Mouse (Mus musculus): ENCODE measurements around the gene Nup85.

Gene Nup85

DNA sequence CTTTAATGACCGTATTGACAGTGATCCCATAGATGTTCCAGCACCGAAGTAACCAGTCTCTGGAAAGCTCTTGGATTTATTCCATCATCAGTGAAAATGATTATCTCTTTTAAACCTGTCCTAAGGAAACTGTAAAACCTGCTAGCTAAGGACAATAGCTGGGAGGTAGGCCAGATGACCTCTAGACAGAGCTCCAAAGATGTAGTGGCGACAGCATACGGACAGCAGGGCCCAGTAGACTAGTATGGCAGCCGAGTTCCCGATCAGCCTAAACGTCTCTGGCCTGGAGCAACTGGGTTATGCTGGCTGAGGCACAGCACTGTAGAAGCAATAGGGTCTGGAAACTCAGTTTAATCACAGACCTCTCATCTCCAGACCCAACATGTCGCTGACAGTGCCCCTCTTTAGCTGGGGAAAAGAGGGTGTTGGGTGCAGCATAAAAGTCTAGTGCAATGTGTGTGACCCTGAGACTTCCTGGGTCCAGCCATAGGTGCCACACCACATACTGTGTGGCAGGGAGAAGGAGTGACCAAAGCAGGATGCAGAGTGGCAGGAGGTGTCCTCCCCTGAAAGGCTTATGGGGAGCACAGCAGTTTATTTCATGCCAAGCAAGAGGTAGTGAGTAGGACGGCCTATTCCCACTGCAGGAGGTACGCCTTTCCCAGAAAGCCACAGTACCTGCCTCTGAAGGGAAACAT is 20.3 kb downstream of the Nup85 start:
- no peak for DNase-seq

GRCm38 (mm10) chr11:115585573-115586100 is 21.4 kb downstream of the Nup85 start:
- no peak for DNase-seq

- no peak for DNase-seq
These were observed 22.2 kb downstream of the Nup85 start for GRCm38 (mm10) chr11:115586403-115586802.

DNA sequence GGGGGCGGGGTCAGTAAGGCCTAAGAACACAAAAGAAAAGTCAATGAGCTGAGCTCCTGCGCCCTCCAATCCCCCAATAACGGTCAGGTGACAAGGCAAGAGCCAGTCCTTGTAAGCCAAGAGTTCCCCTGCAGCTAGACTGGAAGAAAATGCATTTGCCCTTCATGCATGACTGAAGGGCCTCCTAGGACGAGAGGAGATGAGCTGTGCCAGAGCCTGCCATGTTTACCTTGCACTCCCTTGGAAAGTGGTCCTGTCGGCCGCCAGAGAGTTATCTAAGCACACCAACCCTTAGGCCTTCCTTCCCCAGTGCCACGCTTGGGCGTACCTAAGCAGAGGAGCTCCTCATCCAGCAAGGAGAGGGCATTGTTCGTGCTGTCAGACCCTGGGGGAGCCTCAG is 23.8 kb downstream of the Nup85 start:
- DNase-seq, result no peak

DNA sequence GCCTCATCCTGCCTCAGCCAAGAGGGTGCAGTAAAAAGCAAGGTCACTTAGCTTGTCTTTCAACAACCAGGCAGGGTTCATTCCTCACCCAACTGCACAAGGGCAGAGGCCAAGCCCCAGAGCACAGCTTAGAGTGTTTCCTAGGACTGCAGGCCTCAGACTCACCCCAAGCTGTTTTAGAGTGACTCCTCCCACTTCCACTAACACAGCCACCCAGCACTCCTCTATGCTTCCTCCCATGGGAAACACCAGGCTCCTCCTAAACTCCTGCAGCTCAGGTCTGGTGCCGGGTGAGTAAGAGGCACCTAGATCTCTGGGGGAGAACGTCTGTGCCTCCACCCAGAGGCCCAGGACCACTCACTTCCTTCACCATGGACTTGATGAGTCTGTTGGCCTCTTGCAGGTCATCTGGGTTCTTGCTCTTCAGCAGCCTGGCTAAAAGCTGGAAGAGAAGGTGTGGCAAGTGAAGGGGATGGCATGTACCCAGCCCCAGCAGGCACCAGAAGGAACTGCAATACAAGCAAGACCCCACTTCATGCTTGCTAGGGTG is 26.4 kb downstream of the Nup85 start:
- DNase-seq, result no peak

DNA sequence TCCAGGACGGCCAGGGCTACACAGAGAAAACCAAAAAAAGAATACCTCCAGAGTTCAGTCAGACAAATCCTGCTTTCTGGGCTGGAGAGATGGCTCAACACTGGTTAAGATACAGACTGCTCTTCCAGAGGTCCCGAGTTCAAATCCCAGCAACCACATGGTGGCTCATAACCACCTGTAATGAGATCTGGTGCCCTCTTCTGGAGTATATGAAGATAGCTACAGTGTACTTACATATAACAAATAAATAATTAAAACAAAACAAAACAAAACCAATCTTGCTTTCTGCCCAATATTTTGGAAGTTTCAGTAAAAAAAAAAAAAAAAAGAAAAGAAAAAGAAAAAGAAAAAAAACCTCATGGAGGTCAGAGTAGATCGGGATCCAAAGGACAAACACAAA is 31.0 kb downstream of the Nup85 start:
- DNase-seq, result no peak

DNA sequence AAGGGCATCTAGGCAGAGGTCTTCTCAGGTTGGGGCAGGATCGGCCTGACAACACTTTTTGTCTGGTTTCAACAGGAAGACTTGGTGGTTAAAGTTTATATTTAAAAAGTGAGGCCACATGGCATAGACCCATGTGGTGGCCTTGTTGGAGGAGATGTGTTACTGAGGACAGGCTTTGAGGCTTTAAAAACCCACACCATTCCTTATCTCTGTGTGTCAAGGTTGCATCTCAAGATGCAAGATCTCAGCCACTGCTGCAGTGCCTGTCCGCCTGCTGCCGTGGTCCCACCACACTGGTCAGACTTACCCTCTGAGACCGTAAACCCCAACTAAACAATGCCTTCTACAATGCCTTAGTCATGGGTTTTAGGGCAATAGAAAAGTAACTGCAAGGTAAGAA is 34.1 kb downstream of the Nup85 start:
- DNase-seq, result no peak

GRCm38 (mm10) chr11:115599722-115600121 is 35.5 kb downstream of the Nup85 start:
- DNase-seq, result no peak

- no peak for DNase-seq
These were observed 36.5 kb downstream of the Nup85 start for GRCm38 (mm10) chr11:115600743-115601142.

GRCm38 (mm10) chr11:115601174-115601573 is 36.9 kb downstream of the Nup85 start:
- DNase-seq, result no peak

GRCm38 (mm10) chr11:115603128-115603475 is 38.9 kb downstream of the Nup85 start:
- DNase-seq, result no peak

DNA sequence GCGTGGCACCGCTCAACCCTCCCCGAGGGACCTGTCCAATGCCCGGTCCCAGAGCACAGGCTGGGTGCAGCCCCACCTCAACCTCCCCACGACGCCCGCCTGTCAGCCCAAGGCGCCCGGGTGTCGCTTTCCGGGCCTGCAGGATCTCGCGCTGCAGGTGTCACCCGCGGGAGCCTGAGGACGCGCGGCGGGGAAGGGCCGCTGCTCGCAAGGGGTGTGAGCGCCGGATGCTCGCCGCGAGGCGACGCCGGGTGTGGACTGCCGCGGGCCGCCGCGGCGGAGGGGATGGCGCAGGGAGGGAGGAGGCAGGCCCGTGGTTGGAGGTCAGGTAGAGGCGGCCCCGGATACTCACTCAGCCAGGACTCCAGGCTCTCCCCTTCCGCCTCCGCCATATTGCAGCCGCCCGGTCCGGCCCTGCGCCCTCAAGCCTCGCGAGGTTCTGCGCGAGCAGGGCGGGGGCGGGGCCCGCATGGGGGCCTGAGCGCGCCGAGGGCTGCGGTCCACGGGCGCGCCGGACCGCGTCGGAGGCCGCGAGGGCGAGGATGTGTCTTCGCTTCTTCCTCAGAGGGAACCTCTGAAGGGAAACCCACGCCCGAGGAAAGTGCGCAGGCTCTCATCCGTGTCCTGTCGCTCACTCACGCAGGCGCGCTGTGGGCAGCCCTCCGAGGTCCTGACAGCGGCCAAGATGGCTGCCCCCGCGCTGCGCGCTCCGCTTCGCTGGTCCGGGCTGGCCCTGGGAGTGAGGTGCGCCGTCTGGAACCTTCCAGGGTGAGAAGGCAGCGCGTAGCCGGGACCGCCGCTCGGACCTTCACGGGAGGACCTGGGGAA is 39.5 kb downstream of the Nup85 start, which contains the start of the genes Mrps7 and Gga3:
Gene Mrps7 (plus strand): TSS at position 450 of the 828 bp plus-strand sequence.
Gene Gga3 (minus strand): TSS at position 576 of the 828 bp plus-strand sequence.
- peak; percentile 88 for DNase-seq

DNA sequence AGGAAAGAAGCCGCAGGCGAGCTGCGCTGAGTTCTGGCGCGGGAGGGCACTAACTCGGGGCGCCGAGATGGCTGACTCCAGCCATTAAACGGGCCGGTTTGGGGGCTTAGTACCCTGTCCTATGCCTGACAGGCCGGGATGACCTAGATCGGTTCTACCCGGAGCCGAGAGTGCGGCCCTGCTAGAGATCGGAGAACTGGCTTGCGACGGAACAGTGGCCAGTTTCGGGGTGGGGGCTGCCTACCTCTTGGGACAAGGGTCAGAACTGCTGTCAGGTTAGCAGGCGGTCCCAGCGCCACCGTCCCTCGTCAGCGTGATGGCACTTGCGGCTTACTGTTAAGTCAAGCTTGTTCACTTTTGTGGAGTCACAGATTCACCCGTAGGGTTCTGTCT is 40.1 kb downstream of the Nup85 start:
- DNase-seq, result no peak

- DNase-seq, result no peak
These were observed 42.5 kb downstream of the Nup85 start for GRCm38 (mm10) chr11:115606733-115607132.

- DNase-seq, result no peak
These were observed 44.5 kb downstream of the Nup85 start for GRCm38 (mm10) chr11:115608421-115609399.

- no peak for DNase-seq
These were observed 45.3 kb downstream of the Nup85 start for GRCm38 (mm10) chr11:115609576-115609975.

GRCm38 (mm10) chr11:115611173-115611572 is 46.9 kb downstream of the Nup85 start:
- no peak for DNase-seq

DNA sequence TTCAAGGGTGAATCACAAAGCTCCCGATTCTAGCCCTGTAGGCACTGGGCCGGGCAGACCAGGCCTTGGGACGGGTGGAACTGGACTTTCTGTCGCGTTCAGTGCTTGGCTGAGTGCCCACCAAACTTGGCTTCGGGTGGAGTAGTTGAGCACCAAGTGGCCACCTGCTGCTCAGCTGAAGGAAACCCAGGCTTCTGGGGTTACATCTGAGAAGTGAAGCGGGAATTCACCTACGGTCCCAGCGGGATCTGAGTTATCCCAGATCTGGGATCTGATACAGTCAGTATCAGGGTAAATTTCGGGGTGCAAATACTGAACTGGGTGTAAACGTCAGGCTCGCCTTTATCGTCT is 47.8 kb downstream of the Nup85 start:
- peak; percentile 77 for DNase-seq

- peak; percentile 74 for DNase-seq
These were observed 48.3 kb downstream of the Nup85 start, which contains the start of gene Mif4gd for GRCm38 (mm10) chr11:115612410-115613137. Gene Mif4gd (minus strand): TSS chr11:115612969.

- no peak for DNase-seq
These were observed 49.1 kb downstream of the Nup85 start for GRCm38 (mm10) chr11:115613138-115613945.

Measured in right cerebral cortex, postnatal 4 days (tissue).